Mouse (Mus musculus): ENCODE measurements at regions not wholly inside any gene's neighbourhood (a gene's known extent, or its start where the extent isn't known, plus 50 kb on each side); places are given as distances from the start of the nearest gene placed in this dataset.

DNA sequence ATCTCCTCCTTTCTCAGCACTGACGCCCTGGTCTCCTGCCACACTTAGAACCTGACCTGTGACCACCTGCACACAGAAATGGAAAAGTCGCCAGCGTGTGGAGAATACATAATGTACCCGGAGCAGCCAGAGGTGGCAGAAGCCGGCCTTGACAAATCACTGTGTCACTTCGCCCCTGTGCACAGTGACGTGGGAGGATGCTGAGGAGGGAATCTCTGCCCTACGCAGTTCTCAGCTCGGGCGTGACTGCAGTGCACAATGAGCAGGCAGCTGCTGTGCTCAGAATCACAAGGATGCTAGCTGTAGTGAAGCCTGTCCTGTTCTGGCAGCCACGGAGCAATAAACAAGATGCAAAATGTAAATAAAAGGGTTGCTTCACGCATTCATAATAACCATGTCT, 80.2 kb upstream of the Pld5 start:
- TF ChIP-seq CTCF (IDR thresholded peaks at IDR 0.05; ENCODE audit: control insufficient read depth, insufficient read depth, insufficient read length) (no peak), CEBPB (IDR thresholded peaks at IDR 0.05; ENCODE audit: low read depth) (no peak), MAX (IDR thresholded peaks at IDR 0.05) (no peak)

Measured in C2C12 (cell line).